Mouse (Mus musculus): ENCODE measurements around the gene Sephs1. TPM values are rescaled to one million over a fixed set of nuclear protein-coding genes. Genes with fewer than 3 reads are reported as not detected.
"Not testable (repeated sequence)": the region's sequence is repeated elsewhere in the genome, so short reads cannot be mapped to it uniquely, and the experiment has no call there.

Sephs1 gene
- polyA plus RNA-seq, 1 experiment, result 73.8 TPM

DNA sequence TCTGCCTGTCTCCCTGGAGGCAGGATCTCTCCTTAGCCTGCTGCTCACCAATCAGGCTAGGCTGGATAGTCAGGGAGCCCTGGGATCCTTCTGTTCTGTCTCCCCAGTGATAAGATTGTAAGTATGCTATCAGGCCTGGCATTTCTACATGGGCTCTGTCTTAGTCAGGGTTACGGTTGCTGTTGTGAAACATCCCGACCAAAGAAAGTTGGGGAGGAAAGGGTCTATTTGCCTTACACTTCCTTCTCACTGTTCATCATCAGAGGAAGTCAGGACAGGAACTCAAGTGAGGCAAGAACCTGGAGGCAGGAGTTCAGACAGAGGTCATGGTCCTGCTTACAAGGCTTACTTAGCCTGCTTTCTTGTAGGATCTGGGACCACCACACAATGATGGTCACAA, 47.9 kb downstream of the Sephs1 start:
- TF ChIP-seq CTCF (IDR thresholded peaks at IDR 0.05; ENCODE audit: borderline replicate concordance, extremely low read depth, insufficient read depth, insufficient read length) (no peak), POLR2A (IDR thresholded peaks at IDR 0.05; ENCODE audit: borderline replicate concordance, extremely low read depth, insufficient read depth, insufficient read length, poor library complexity, severe bottlenecking) (no peak)
- no peak for DNase-seq (ENCODE audit: low read depth)

DNA sequence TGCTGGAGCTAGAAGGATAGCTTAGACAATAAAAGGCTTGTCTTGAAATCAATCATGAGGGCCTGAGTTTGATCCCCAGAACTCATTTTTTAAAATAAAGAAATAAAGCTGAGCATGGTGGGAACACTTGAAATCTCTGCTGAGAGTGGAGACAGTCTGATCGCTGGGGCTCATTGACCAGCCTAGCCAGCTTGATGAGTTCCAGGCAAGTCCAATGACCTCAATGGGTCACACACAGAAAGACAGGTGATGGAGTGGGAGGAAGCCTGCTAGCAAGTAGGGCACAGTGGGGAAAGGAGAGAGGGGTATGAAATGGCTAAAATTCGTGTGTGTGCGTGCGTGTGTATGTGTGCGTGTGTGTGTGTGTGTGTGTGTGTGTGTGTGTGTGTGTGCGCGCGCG, 53.2 kb downstream of the Sephs1 start:
- no peak for TF ChIP-seq CTCF (IDR thresholded peaks at IDR 0.05; ENCODE audit: borderline replicate concordance, extremely low read depth, insufficient read depth, insufficient read length)
- TF ChIP-seq POLR2A (IDR thresholded peaks at IDR 0.05; ENCODE audit: borderline replicate concordance, extremely low read depth, insufficient read depth, insufficient read length, poor library complexity, severe bottlenecking), result no peak
- no peak for DNase-seq (ENCODE audit: low read depth)

DNA sequence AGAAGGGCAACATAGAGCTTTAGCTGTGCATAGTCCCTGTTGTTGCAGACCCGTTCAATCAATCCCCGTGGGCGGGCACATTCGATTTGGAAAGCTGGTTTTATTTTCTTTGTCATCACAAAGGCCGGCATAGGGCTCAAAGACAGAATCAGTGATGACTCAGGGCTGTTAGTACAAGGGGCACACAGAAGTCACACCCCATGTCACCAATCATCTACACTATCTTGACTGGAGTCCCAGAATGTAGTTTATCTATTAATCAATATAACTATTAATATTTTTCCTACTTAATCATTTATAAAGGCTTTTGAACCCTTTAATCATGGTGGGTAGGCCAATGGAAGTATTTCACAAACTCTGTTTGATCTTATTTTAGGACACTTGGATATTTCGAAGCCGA, 56.6 kb downstream of the Sephs1 start:
- DNase-seq (ENCODE audit: low read depth), result no peak
- no peak for TF ChIP-seq CTCF (IDR thresholded peaks at IDR 0.05; ENCODE audit: borderline replicate concordance, extremely low read depth, insufficient read depth, insufficient read length)

DNA sequence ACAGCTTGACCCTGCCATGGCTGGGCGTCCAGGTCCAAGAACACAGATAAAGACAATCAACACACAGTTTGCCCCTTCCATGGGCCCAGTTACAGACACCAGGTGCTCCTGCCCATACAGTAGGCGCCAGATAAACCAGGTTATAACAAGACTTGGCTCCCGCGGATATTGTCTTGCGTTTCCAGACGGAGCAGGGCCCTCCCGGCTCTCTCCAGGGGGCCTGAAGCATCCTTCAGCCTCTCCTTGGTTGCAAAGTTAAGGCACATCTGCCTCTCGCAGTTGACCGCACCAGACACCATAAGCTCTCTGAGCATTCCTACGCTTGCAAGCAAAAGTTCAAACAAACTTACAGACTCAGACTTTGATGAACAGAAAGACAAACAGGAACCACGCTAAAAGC, 59.5 kb downstream of the Sephs1 start:
- DNase-seq (ENCODE audit: low read depth), result no peak

DNA sequence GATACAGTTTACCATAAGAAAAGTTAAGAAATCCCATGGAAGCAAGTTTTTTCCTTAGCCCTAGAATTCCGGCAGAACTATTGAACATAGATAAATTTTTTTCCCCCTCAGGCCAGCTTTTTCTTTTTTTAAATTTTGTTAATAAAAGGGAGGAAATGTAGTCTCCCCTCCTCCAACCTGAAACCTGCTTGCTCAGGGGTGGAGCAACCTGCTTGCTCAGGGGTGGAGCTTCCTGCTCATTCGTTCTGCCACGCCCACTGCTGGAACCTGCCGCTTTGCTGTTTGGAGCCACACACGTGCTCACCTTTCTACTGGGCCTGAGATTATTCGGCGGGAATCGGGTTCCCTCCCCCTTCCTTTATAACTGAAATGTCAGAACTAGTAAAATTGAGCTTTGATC, 68.3 kb downstream of the Sephs1 start:
- DNase-seq (ENCODE audit: low read depth), result not testable (repeated sequence)

More for the DNA sequence above, 59.5 kb downstream of the Sephs1 start:
- TF ChIP-seq POLR2A (IDR thresholded peaks at IDR 0.05; ENCODE audit: borderline replicate concordance, extremely low read depth, insufficient read depth, insufficient read length, poor library complexity, severe bottlenecking) (no peak), CTCF (IDR thresholded peaks at IDR 0.05; ENCODE audit: borderline replicate concordance, extremely low read depth, insufficient read depth, insufficient read length) (no peak)

DNA sequence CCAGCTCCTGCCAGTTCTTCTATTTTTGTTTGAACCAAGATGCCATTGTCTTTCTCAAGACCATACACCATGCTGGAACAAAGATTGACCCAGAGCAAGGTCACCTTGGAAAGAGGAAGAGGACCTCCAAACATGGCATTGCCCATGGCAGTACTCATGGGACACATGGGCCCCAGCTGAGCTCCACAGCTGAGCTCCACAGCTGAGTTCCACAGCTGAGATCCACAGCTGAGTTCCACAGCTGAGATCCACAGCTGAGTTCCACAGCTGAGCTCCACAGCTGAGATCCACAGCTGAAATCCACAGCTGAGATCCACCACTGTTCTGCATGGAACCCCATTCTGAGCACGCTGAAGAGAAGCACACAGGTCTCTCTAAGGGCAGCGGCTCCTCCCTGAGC, 69.6 kb downstream of the Sephs1 start:
- TF ChIP-seq POLR2A (IDR thresholded peaks at IDR 0.05; ENCODE audit: borderline replicate concordance, extremely low read depth, insufficient read depth, insufficient read length, poor library complexity, severe bottlenecking) (no peak), CTCF (IDR thresholded peaks at IDR 0.05; ENCODE audit: borderline replicate concordance, extremely low read depth, insufficient read depth, insufficient read length) (no peak)
- DNase-seq (ENCODE audit: low read depth), result no peak

DNA sequence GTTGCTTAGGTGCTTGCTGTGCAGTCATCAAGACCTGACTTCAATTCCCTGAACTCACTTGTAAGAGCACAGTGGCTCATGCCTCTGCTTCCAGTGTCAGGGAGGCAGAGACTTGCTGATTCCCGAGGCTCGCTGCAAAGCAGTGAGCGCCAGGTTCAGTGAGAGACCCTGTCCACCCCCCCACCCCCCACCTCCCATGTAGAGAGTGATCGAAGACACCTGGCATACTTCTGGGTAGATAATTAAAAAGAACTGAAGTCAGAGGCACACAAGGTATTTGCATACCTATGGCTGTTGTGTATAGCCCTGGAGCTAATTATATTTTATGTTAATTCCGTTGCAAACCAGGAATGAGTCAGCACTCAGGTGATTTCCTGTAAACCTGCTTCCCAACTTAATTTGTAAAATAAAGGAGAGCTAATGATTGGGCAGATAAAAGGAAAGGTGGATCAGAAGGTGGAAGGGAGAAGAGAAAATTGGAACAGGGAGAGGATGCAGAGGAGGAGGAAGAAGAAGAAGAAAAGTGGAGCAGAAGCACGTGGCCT, 72.9 kb downstream of the Sephs1 start:
- no peak for DNase-seq (ENCODE audit: low read depth)
- TF ChIP-seq POLR2A (IDR thresholded peaks at IDR 0.05; ENCODE audit: borderline replicate concordance, extremely low read depth, insufficient read depth, insufficient read length, poor library complexity, severe bottlenecking), result no peak
- TF ChIP-seq CTCF (IDR thresholded peaks at IDR 0.05; ENCODE audit: borderline replicate concordance, extremely low read depth, insufficient read depth, insufficient read length), result no peak

DNA sequence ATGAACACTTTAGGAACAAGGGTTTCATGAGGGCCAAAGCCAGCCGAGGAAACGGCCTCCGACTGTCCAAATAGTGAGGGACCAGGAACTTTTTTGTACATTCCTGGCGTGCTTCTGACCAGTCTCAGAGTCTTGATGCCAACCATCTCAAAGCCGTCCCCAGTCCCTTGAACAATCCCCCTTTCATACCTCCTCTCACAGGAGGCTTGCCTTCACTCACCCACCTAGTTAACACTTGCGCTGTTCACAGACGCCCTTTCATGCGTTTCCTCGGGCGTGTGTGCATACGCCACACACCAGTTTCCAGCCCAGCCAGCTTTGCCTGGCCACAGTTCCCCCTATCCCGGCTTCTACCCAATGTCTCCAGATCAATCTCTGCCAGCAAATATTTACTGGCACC, 76.7 kb downstream of the Sephs1 start:
- no peak for TF ChIP-seq CTCF (IDR thresholded peaks at IDR 0.05; ENCODE audit: borderline replicate concordance, extremely low read depth, insufficient read depth, insufficient read length)
- TF ChIP-seq POLR2A (IDR thresholded peaks at IDR 0.05; ENCODE audit: borderline replicate concordance, extremely low read depth, insufficient read depth, insufficient read length, poor library complexity, severe bottlenecking), result no peak
- DNase-seq (ENCODE audit: low read depth), result no peak

Other genes starting within 250 kb of the Sephs1 start
- 37.2 and 40.7 TPM in 2 replicates for gene Prpf18, start 229.5 kb upstream of the Sephs1 start, polyA plus RNA-seq (2012; rRNA removed)
- gene Bend7, start 163.7 kb upstream of the Sephs1 start, polyA plus RNA-seq (2012; rRNA removed), result 3.8 and 6.1 TPM in 2 replicates
- 25.3 and 33.9 TPM in 2 replicates for gene Phyh, start 37.5 kb downstream of the Sephs1 start, polyA plus RNA-seq (2012; rRNA removed)
- 0.59 and 0.71 TPM in 2 replicates for gene Ucma, start 94.6 kb downstream of the Sephs1 start, polyA plus RNA-seq (2012; rRNA removed)
- gene Mcm10, start 131.2 kb downstream of the Sephs1 start, polyA plus RNA-seq (2012; rRNA removed), result 8.1 and 12.8 TPM in 2 replicates
- 1.5 and 5.7 TPM in 2 replicates for gene Optn, start 182.5 kb downstream of the Sephs1 start, polyA plus RNA-seq (2012; rRNA removed)